Mouse (Mus musculus): ENCODE data around the gene Tpbg. TPM values are rescaled to one million over a fixed set of nuclear protein-coding genes. Genes with fewer than 3 reads are reported as not detected.

Tpbg gene
- total RNA-seq, 2 experiments from 2014 or later: 28.0 to 37.1 TPM

DNA sequence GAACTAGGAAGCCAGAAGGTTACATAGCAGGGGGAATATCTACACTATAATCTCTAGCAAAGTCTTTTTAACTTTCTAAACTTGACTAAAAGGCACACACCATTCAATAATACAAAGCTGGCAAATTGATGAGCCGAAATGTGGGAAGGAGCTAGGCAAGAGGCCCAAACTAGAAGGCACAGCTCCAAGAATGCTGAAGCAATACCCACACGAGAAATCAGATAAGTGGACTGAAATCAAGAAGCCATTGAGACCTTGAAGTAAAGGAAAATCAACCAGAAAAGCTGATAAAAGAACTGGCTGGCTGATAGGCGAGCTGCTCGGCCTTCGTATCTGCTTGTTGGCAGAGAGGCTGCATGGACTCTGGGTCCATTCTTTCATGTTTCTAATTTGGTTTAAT lies 51.5 kb downstream of the Tpbg start:
- DNase-seq (ENCODE audit: low spot score in 2 of 2): peak; percentile 4 to 9

More for the DNA sequence above, 51.5 kb downstream of the Tpbg start:
- intact Hi-C loops (cut with DNase I): no loop called here

Other genes starting within 250 kb of the Tpbg start
- gene Ibtk, start 93.0 kb upstream of the Tpbg start, total RNA-seq (2021): 10 to 100 TPM; 22.3 TPM